Mouse (Mus musculus): Measurements from ENCODE around the gene Cyfip2. TPM values are rescaled to one million over a fixed set of nuclear protein-coding genes. Genes with fewer than 3 reads are reported as not detected.

Gene Cyfip2
- total RNA-seq, 1 experiment from 2014 or later, result 69.0 TPM

DNA sequence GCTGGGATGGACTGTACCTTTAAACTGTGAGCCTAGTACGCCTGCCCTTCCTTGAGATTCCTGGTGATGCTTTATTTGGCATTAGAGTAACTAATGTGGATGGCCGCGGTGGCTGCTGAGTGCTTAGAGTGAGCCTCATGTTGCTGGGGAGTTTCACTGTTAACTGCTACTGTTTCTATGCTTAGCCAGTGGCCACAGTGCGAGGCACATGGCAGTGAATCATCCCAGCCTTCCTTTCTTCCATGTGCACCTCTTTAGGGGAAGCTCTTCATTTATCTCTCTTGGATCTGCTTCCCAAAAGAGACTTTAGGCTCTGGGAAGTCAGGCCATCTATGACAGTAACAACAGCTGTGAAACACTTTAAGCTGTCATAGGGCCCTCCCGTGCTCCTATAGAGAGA is 30.0 kb downstream of the Cyfip2 start:
- ATAC-seq (replicated peaks; ENCODE audit: low read depth, poor library complexity, severe bottlenecking), result no peak

GRCm38 (mm10) chr11:46278709-46279108 is 34.0 kb downstream of the Cyfip2 start:
- ATAC-seq (replicated peaks; ENCODE audit: low read depth, poor library complexity, severe bottlenecking), result no peak

DNA sequence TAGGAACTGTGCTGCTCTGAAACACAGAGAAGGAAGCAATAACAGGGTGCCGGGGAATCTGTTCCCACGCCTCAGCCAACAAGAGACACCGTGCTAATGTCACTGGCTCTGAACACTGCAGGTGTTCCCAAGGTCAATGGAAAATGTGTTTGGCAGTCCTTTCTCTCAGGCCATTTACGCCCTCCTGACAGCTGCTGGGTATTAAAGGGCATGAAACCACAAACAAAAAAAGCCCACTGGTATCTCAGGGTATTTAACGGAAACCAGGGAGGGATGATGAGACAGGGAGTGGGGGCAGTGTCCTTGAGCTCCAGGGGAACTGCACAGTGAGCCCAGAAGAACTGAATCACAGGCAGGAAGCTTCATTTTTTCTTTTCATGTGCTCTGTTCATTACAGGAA is 34.5 kb downstream of the Cyfip2 start:
- no peak for ATAC-seq (replicated peaks; ENCODE audit: low read depth, poor library complexity, severe bottlenecking)

DNA sequence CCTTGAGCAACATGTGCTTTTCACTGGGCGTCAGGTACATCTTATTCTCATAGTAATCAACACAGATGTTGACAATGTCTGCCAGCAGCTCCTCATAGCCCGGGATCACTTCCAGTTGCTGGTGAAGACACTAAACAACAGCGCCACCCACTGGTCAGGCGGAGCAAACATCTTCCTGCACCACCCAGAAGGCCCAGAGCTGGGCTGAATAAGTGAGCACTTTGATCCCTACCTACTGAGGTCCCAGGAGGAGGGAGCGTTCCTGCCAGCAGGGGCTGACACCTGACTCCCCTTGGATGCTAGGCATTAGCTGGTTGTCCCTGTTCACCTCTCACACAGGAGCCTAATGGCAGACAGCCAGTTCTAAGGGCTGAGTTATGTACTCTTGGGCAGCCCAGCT is 35.9 kb downstream of the Cyfip2 start:
- peak; percentile 63 for ATAC-seq (replicated peaks; ENCODE audit: low read depth, poor library complexity, severe bottlenecking)

DNA sequence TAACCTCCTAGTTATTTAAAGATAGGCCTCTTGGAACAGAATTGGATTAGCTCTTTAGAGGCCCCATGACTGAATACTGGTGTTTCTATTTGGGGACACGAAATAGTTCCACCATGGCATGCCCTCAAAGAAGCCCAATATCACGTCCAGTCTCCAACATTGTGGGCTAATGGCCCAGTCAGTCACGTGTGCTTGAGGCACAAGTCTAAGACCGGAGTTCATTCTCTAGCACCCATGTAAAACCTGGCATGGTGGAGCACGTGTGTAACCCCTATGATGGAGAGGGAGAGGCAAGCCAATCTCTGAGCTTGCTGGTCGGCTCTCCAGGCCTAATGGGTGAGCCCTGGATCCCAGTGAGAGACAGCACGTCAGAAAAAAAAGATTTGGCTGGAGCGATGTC is 36.5 kb downstream of the Cyfip2 start:
- no peak for ATAC-seq (replicated peaks; ENCODE audit: low read depth, poor library complexity, severe bottlenecking)

DNA sequence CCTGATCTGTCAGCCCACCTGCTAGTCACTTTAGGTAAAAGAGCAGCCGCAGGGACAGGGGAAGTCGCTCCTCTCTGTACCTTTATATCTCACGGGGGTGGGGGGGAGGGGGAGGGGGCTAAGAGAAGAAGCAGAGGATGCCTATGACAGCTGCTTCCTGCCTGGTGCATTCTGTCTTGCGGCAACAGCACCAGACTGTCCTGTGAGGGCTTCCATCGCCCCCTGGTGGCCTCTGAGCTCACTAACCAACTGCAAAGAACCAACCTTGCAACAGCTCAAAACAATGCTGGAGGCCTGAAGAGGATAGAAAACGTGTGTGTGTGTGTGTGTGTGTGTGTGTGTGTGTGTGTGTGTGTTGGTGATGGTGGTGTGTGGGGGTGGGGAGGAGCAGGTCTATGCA is 37.4 kb downstream of the Cyfip2 start:
- peak; percentile 82 for ATAC-seq (replicated peaks; ENCODE audit: low read depth, poor library complexity, severe bottlenecking)

DNA sequence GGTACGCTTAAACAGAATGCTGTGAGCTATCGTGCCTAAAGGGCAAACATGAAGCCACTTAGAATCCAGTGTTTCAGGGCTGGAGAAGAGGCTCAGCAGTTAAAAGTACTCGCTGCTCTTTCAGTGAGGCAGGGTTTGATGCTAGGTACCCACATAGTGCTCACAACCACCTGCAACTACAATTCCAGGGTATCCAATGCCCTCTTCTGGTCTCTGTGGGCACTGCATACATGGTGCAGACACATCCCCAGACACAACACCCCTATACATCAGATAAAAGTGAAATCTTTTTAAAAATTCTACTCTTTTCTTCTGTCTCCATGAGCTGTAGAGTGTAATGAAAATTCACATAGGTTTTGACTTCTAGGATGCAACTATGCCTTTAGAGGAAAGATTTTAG is 38.7 kb downstream of the Cyfip2 start:
- ATAC-seq (replicated peaks; ENCODE audit: low read depth, poor library complexity, severe bottlenecking), result no peak

DNA sequence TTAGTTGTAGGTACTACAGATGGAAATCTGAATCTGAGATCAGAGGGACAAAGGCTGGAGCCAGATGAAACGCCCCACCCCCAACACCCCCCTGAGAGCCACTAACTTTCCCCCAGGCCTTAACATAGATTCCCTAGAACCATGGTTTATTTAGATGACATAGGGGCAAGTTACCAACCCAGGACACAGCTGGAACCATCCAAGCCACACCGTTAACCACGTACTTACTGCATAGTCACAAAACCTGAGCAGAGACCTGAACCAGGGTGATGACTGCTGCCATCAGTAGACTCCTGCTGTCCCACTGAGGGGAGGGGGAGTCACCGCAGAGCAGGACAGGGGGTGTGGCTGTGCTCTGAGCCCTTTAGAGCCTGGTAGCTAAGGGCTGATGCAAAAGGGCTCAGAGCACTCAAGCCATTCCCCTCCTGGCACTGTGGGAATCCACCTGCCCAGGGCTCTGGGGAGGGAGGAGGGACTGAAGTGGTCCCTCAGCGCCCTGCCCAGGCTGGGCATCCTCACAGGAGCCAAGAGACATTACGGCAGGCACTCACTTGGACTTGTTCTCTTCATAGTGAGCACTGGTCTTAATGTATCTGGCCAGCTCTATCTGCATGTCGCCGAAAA is 40.5 kb downstream of the Cyfip2 start:
- ATAC-seq (replicated peaks; ENCODE audit: low read depth, poor library complexity, severe bottlenecking), result no peak

DNA sequence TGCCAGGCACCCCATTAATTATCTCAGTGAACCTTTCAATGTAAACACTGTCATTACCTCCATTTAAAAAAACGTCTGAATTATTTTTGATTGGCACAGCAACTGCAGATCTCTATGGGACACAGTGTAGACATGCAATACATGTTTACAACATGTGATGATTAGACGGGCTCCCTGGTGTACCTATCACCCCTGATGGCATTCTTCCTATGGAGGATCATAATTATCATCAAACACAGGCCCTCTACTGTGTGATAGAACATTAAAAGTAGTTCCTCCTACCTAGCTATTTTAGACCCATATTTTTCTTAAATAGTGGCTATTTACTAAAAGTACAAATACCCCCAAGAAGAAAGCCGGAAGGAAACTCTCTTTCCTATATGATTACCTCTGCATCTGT is 42.8 kb downstream of the Cyfip2 start:
- ATAC-seq (replicated peaks; ENCODE audit: low read depth, poor library complexity, severe bottlenecking), result no peak

GRCm38 (mm10) chr11:46269391-46269790 is 43.3 kb downstream of the Cyfip2 start:
- ATAC-seq (replicated peaks; ENCODE audit: low read depth, poor library complexity, severe bottlenecking), result no peak

GRCm38 (mm10) chr11:46268991-46269390 is 43.7 kb downstream of the Cyfip2 start:
- peak; percentile 88 for ATAC-seq (replicated peaks; ENCODE audit: low read depth, poor library complexity, severe bottlenecking)

DNA sequence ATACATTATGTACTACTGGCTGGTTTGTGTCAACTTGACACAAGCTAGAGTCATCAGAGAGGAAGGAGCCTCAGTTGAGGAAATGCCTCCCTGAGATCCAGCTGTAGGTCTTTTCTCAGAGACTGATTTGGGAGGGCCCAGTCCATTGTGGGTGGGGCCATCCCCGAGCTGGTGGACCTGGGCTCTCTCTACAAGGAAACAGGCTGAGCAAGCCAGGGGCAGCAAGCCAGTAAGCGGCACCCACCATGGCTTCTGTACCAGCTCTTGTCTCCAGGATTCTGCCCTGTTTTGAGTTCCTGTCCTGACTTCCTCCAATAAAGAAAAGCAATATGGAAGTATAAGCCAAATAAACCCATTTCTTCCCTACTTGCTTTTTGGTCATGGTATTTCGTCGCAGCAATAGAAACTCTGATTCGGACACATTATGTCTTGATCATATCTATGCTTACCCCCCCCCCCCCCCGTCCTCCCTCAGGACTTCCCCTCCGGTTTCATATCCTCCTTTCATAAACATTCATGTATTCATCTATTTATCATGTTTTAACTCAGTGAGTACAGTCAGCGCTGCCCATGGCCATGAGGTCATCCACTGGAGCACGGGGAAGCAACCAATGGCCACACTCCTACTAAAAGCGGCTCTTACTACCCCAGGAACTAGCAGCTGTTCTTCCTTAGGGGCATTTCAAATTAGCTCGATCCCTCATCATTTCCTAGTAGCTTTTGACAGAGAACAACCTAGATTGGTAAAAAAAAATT is 47.5 kb downstream of the Cyfip2 start:
- 0 out of 2 replicates have a peak, but pooled peaks have one; percentile 23 for ATAC-seq (replicated peaks; ENCODE audit: low read depth, poor library complexity, severe bottlenecking)

DNA sequence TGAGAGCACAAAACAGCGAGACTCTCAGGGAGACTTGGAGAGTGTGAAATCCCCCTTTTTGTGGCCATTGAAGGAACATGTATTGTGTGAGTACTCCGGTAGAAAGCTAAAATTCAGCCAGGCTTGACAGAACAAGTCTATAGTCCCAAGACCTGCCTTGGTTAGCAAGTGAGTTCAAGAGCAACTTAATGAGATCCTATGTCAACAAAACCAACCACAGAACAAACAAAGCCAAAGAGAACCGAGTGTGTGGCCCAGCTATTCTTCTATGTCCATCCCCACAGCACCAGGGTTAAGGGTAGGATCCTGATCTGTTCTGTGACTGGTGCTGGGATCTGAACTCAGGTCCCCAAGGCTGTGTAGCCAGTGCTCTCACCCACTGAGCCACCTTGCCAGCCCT is 48.1 kb downstream of the Cyfip2 start:
- ATAC-seq (replicated peaks; ENCODE audit: low read depth, poor library complexity, severe bottlenecking), result no peak

- no peak for ATAC-seq (replicated peaks; ENCODE audit: low read depth, poor library complexity, severe bottlenecking)
Measured at GRCm38 (mm10) chr11:46263291-46263690, 49.4 kb downstream of the Cyfip2 start.

- no peak for ATAC-seq (replicated peaks; ENCODE audit: low read depth, poor library complexity, severe bottlenecking)
Measured at GRCm38 (mm10) chr11:46262854-46263253, 49.8 kb downstream of the Cyfip2 start.

- ATAC-seq (replicated peaks; ENCODE audit: low read depth, poor library complexity, severe bottlenecking), result no peak
Measured at GRCm38 (mm10) chr11:46258749-46259148, 53.9 kb downstream of the Cyfip2 start.

DNA sequence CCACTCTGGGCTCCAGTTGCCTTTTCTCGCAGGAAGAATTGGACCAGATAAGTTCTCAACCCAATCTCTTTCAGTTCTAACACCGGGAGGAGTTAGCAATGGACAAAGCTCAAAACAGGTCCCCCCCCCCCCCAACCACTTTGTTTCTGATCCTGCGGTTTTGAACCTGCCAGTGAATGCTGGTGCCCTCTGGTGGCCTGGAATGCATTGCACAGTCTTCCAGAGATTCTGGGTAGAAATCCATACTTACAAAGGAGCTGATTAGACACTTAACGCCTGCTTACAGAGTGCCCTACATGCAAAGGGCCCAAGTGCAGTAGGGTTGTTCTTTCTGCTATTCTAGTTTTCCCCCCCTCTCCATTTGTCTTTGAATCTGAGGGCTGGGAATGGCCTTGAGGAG is 54.5 kb downstream of the Cyfip2 start:
- 0 out of 2 replicates have a peak, but pooled peaks have one; percentile 37 for ATAC-seq (replicated peaks; ENCODE audit: low read depth, poor library complexity, severe bottlenecking)

DNA sequence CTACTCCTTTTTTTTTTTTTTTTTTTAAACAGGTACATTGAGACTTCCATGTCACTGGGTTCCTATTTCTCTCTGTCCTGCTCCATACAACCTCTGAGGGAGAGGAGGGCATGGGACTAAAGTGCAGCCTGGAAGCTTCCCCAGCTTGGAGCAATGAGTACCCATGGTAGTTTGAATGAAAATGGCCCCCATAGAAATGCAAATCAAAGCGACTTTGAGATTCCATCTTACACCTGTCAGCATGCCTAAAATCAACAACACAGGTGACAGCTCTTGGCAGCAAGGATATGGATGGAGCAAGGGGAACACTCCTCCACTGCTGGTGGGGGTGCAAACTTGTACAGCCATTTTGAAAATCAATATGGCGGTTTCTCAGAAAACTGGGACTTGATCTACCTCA is 57.4 kb downstream of the Cyfip2 start:
- no peak for ATAC-seq (replicated peaks; ENCODE audit: low read depth, poor library complexity, severe bottlenecking)

DNA sequence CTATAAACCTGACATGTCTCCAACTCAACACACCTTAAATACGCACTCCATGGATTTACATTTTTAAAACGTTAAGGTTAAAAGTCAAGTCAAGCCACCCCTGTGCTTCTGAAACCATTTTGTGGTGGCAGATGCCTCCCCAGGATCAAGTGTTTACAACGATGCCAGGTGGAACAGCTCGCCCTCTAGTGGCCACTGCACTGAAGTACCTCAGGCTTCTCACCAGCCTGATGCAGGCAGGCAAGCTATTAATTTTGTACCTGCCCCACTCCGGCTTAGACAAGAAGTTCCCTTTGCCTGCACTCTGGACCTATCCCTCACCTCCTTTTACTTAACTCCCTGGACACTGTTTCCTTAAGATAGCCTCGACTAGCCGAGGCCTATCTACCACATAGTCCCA is 60.7 kb downstream of the Cyfip2 start:
- peak; percentile 89 for ATAC-seq (replicated peaks; ENCODE audit: low read depth, poor library complexity, severe bottlenecking)

- ATAC-seq (replicated peaks; ENCODE audit: low read depth, poor library complexity, severe bottlenecking), result no peak
Measured at GRCm38 (mm10) chr11:46248352-46248751, 64.3 kb downstream of the Cyfip2 start.

GRCm38 (mm10) chr11:46246393-46246792 is 66.3 kb downstream of the Cyfip2 start:
- ATAC-seq (replicated peaks; ENCODE audit: low read depth, poor library complexity, severe bottlenecking), result no peak

GRCm38 (mm10) chr11:46245926-46246325 is 66.7 kb downstream of the Cyfip2 start:
- no peak for ATAC-seq (replicated peaks; ENCODE audit: low read depth, poor library complexity, severe bottlenecking)
